Mouse (Mus musculus): ENCODE measurements at regions not wholly inside any gene's neighbourhood (a gene's known extent, or its start where the extent isn't known, plus 50 kb on each side); places are given as distances from the start of the nearest gene placed in this dataset.

DNA sequence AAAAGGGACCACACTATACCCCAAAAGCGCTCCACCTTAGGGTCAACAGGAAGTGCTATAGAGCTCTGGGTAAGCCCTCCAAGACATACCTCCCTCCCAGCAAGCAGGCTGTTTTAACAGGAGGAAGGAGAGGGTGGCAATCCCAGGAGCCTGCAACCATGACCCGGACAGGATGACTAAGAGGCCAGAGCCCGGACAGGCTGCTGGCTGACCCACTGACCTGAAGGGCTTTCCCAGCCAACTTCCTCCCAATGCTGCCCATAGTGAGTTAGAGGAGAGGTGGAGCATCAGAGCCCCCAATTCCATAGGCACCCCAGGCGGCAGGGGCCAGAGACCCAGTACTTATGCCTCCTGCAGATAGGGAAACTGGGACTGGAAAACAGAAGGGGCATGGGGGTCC, 136.3 kb downstream of the Utp6 start:
- no peak for DNase-seq (ENCODE audit: low spot score)

DNA sequence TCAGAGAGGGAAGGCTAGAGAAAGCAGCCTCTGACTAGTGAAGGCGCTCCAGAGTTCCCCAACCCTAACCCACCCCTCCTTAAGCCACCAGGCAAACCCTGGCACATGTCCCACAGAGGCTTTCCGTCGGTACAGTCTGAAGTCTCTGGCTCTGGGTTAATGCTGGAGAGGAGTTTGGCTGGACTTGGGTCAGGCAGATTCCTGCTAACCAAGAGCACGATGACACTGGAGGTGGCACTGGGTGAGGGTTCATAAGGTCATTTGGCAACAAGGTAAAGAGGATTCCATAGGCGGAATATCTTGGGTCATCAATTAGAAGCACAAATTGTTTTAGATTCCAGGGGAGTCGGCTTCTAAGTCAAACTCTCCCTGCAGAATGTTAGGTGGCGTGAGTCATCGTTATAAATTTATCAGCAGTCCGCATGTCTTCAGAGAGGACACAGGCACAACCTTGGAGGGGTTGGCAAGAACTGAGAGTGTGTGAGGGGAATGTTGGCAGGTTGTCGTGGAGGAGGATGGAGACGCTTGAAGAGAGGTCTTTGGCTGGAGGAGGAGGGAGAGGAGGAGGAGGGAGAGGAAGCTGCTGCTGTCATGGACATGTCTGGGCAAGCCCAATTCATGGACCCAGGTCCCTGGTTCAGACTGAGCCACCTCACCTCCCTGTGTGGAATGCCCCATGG, 138.4 kb downstream of the Utp6 start:
- no peak for DNase-seq (ENCODE audit: low spot score)

DNA sequence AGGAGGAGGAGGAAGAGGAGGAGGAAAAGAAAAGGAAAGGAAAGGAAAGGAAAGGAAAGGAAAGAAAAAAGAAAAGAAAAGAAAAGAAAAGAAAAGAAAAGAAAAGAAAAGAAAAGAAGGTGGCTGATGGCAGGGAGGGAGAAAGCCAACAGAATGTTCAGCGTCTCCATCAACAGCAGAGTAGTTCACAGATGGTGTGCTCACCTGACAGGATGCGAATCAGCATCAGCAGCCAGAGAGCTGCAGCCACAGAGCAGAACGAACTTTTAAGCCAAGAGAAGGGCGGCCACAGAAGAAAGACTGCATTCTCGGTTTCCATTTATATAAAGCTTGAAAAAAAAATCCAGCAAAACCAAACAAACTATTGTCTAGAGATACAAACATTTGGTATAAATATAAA, 140.2 kb downstream of the Utp6 start:
- DNase-seq (ENCODE audit: low spot score): no peak

DNA sequence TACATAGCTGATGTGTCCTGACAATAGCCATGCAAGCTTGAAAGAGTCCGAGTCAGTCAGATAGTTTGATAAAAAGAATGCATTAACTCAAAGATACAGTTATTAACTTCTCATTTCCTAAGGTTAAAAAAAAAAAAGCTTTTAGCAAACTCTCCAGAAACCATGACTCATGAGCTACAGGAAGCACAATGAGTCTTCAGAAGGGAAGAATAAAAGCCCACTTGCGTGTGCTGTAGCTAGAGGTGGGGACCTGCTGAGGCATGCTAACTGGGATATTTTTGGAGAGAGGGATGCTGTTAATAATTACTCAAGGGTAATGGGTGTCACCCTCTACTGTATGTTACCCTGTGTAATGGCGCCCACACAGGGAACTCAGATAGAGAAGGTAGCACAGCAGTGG, 147.0 kb downstream of the Utp6 start:
- no peak for DNase-seq (ENCODE audit: low spot score)

DNA sequence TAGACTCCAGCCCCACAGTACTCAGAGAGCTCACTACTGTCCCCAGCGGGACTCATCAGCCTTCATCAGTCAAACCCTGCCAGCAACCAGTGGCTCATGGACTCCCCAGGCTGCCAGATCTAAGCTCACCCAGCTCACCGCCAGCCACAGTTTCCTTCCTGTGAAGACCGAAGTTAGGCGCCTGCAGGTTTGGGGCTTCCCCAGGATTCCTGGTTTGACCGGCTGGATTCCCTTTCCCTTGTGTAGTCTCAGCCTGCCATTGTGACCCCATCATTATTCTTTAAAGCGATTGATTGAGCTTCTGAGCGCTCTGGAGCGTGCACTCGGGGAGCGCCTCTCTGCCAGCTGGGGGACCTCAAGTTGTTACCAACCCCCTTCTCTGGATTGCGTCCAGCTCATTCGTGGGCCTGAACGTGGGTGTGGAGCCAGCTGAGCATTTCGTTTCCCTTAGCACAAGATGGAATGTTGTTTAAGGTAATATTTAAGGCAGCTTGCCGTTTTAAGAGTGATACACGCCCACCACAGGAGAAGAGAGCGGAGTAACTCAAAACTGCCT, 155.2 kb downstream of the Utp6 start:
- no peak for DNase-seq (ENCODE audit: low spot score)

DNA sequence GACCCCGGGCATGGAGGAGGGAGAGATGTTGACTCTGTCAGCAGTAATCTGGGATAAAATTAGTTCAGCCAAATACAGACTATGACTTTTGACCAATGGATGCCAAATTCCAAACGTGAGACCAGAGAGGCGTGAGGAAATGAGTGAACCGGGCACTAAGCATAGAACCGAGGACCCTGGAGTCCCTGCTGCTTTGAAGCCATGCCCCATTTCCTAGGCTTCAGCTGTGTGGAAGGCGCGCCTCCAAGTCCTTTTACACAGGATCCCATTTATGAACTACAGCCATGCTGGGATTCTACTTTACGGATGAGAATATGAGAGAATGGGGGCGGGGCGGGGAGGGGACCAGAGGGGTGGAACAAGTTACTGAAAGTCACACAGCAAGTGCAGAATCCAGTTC, 155.8 kb downstream of the Utp6 start:
- no peak for DNase-seq (ENCODE audit: low spot score)

DNA sequence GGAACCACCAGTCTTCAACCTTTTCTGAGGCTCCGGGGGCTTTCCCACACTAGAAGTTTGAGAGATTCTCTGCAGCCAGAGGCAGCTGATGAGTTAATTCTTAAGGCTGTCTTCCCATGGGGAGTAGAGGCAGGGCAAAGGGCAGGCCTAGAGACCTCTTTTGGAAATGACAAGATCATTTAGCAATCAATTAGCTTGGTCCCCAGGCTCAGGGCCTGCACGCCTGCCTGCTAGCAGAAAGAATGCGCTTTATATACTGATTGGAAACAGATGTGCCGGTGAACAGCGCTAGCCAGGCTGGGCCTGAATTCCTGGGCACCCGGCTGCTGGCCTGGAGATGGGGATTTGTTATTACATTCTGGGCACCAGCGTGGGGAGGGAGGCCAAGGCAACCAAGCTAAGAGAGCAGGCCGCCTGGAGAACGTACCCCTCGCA, 156.2 kb downstream of the Utp6 start:
- no peak for DNase-seq (ENCODE audit: low spot score)

DNA sequence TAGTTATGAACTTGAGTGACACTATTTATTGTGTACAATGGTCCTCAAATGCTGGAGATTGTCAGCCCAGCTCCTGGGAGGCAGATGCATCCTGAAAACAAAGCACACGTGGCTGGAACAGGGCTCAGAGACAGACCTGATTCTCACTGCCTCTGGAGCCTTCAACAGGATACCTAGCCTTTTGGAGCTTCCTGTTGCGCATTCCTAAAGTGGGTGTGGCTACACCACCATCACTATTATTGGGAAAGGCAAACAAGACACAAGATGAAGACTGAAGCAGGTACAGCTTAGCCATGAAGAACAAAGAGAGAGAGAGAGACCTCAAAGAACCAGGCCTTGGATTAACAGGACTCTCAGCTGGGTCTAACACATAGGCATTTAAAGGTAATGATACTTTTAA, 158.2 kb downstream of the Utp6 start:
- no peak for DNase-seq (ENCODE audit: low spot score)

DNA sequence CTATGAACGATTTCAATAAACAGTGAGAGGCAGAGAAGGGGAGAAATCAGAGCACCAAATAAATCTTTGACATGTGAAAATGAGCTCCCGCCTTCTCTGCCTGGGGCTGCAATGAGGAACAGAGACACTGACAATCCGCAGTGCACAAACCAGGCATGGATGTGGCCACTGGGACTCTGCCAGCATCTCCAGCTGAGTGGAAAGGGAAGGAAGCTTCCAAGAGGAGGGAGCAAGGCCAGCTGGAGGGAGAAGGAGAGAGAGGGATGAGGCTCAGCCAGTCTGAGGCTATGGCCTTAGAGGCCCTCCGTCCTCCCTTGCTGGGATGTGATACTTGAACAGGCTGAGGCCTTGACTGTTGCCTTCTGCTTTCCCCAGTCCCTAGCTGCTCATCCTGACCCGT, 159.2 kb downstream of the Utp6 start:
- DNase-seq (ENCODE audit: low spot score): peak; percentile 43

DNA sequence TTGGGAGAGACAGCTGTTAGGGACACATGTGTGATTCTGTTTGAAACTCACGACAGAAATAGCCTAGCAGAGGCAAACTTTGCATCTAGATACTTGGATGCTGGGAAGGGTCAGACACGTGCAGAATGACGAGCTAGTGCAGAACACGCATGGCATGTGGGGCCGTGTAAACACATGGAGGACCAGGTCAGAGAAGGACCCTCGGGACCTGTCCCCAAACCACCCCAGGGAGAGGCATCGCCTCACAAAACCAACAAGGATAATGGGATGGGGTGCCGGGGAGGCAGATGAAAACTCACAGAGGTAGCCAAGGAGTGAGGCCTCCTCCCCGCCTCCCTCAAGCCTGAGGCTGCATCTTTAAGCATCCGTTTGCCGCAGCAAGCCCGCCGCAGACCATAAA, 159.6 kb downstream of the Utp6 start:
- DNase-seq (ENCODE audit: low spot score): no peak

DNA sequence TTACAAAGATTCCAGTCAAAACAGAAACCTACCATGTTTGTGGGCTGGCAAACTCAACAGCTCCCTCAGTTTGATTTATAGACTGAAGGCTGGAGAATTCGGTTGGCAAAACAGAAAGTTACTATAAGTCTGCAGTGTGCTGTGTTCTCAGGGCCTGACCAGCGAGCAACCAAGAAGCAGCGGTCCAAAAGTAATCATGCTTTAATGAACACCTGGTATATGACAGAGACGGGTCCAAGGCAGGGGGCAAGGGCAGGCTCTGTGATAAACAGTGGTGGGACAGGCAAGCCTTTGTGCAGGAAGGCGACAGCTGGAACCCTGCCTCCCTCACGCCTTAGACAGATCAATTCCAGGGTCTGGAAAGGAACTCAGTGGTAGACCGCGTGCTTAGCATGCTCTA, 161.9 kb downstream of the Utp6 start:
- DNase-seq (ENCODE audit: low spot score): no peak

DNA sequence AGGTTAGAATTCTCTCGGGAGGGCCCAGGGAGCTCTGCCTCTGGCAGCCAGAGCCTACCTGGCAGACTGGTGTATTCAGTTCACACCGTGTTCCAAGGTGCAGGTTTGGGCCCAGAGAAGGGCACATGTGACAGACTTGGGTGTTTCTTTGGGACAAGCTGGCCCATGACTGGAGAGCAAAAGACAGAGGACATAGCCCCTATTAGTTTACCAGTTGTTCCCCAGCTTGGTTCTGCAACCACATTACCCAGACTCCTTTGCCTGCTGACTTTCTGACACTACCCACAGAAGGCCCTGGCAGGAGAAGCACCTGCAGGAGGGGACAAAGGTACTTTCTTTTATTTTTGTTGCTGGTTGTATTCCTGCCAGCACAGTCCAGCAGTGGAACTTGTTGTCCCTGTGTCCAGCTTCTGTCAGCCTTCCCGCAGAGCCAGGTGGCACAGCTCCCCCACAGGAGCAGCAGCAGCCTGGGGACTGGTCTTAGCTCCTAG, 173.9 kb downstream of the Utp6 start:
- no peak for DNase-seq (ENCODE audit: low spot score)

DNA sequence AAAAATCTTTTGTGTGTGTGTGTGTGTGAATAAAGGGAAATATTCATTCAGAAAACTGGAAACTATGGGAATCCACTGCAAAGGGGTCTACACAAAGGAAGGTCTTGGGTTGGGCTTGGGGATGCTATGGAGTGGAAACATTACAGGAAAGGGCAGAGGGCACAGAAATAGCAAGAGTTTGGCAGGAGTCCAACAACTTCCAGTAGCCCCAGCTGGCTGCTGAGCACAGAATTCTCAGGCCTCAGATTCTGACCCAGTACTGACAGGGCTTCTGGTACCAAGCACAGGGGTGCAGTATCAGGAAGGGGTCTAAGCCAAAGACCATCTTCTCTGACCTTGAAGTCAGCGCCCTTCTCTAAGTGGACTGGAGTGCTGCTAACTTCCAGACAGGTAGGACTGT, 174.4 kb downstream of the Utp6 start:
- DNase-seq (ENCODE audit: low spot score): no peak

DNA sequence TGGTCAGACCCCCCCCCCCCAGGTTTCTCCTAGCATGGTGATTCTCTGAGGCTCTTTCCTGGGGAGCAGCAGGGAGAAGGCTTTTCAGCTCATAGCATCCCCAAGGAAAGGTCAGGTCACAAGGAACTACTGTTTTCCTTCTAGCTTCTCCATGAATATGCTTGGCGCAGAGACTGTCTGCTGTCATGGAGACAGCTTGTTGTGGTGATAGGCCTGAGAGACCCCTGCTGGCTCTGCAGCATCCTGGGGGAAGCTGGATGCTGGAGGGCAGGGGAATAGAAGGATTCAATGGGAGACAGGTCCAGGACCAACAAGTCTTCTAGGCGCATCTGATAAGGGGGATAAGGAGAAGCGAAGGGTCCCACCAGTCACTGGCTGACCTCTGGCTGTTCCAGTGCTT, 178.1 kb downstream of the Utp6 start:
- DNase-seq (ENCODE audit: low spot score): no peak

DNA sequence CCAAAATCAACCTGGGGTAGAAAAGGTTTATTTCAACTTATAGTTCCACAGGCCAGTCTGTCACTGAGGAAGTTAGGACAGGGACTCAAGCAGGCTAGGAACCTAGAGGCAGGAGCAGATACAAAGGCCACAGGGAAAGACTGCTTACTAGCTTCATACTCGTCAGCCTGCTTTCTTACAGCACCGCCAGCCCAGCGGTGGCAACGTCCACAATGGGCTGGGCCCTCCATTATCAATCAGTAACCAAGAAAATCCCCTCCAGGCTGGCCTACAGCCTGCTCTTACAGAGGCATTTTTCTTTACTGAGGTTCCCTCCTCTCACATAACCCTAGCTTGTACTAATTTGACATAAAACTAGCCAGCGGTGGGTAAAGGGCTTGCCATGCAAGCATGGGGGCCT, 180.2 kb downstream of the Utp6 start:
- DNase-seq (ENCODE audit: low spot score): no peak

DNA sequence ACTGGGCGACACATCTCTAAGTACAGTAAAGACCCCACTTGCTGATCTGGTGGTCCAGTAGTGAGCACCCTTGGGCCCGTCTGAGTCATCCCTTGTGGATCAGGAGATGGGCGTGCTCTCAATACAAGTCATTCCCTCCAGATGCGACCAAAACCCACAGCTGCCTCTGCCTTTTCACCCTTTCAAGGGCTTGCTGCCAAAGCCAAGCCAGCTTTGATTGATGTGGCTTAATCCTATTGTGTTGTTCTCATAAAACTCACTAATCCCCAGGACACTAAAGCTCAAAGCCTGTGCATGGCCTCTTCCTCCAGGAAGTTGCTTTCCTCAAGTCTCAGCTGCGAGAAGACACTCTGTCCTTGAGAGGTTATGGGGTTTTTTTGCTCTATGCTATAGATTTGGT, 182.4 kb downstream of the Utp6 start:
- no peak for DNase-seq (ENCODE audit: low spot score)

DNA sequence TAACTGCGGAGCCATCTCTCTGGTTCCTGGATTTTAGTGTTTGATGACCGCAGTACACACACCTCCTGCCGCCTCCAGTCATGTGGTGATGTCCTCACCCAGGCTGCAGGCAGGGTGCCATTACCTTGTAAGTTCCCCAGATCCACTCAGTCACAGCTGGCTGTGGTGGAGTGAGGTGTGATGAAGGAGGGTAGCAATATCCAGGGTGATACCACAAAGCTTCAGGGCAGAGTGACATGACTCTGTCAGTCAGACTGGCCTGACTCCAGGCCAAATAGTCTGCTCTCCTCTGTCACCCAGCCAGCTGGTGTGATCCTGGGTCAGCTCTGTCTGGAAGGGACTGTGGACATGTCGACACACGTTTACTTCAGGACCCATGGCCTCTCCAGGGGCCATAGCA, 183.7 kb downstream of the Utp6 start:
- DNase-seq (ENCODE audit: low spot score): no peak

DNA sequence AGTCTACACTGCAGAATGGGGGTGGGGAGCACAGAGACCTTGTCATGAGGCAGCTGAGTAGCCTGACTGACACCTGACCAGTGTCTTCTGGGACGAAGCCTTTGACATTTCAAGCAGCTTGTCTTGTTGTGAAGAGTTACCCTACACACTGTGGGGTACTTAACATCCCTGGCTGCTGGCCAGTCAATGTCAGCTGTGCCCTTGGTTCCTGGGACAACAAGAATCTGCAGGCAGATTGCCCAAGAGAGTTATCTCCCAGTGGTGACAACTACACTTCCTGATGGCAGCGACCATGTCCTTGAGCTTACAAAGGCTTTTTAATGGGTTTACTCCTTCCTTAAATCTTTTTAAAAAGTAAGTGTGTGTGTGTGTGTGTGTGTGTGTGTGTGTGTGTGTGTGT, 184.2 kb downstream of the Utp6 start:
- DNase-seq (ENCODE audit: low spot score): no peak

DNA sequence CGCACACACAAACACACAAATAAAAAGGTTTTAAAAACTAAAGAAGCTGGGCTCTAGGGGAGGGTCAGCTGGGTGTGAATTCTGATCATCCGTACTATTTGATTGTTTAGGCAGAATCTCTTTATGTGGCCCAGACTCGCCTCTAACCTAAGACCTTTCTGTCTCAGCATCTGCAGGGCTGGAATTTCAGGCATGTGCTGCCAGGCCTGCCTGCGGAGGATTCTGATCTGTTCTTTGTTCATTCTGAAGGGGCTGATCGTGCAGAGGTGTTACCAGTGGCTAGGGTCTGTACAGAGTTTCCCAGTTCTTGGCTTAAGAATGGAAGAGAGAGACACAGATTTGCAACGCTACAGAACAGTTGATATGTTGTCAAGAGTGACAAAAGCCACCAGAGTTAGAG, 185.6 kb downstream of the Rab11fip4 start:
- DNase-seq (ENCODE audit: low spot score): no peak

DNA sequence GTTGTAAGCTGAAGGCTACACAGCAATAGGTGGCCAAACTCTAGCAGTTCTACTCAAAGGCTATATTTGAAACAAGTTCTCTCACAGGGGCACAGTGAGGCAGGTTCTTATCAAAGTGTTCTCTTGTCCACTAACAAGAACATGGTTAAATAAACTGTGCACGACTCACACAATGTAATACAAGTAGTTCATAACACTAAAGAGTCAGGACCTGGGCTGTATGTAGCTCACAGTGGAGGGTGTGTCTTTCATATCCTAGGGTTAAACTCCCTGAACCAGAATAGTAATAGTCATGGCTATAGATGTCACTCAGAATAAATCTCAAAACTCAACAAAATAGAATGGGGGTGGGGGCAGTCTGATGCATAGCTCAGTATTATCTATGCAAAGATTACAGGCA, 182.7 kb downstream of the Rab11fip4 start:
- DNase-seq (ENCODE audit: low spot score): no peak

DNA sequence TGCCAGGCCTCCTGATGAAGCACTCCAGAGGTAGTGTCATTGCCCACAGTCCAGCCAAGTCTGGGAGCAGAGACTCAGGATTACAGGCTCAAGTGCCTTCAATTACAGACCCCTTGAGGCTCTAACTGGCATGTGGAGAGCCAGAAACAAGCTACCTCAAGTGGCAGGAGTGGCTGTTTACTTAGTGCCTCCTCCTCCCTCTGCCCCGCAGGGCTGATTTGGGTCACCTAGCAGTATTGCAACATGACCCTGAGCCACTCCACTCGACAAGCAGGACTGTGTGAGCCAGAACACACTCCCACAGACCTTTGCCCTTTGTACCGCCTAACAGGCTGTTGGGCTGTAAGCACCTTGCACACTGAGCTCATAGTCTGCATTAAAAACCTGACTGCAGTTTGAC, 180.4 kb downstream of the Rab11fip4 start:
- no peak for DNase-seq (ENCODE audit: low spot score)

DNA sequence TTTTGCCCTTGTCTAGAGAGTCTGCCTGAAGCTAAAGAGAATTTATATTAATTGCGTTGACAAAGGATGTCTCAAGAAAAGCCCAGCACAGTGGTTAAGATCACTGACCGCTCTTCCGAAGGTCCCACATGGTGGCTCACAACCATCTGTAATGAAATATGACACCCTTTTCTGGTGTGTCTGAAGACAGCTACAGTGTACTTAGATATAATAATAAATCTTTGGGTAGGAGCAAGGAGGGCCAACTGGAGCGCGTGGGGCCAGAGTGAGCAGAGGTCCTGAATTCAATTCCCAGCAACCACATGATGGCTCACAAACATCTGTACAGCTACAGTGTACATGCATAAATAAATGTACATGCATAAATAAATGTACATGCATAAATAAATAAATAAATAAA, 176.1 kb downstream of the Rab11fip4 start:
- no peak for DNase-seq (ENCODE audit: low spot score)

DNA sequence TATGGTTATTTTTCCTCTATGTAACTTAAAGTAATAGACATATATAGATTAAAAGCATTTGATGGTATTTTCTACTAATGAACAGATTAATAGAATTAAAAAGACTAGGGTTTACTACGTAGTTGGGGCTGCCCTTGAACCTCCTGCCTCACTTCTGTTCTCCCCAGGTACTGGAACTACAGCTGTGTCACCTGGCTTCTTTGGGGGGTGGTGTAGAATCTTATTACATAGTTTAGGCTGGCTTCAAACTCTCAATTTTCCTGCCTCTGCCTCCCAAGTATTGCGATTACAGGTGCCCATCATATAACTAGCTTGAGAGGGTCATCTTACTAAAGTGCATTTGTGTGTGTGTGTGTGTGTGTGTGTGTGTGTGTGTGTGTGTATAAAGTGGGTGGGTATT, 175.0 kb downstream of the Rab11fip4 start:
- DNase-seq (ENCODE audit: low spot score): no peak

DNA sequence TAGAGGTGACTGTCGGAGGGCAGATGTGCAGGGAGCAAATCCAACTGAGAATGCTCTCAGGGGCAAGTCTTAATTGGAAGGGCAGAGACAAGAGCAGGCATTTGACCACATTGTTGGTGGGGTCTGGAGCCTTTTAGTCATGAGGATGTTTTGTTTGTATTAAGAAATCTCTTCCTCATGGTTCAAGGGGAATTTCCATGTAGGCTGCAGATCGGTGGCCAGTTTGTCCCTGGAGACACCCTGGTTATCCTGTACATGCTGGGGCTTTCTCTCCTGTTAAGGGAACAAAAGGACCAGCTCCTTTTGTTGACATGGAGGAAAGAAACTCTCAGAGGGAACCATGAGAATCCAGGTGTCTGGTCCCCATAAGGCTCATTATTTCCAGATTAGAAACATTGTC, 174.4 kb downstream of the Rab11fip4 start:
- no peak for DNase-seq (ENCODE audit: low spot score)
